Mouse (Mus musculus) CH12.LX (cell line): ENCODE measurements around the gene Sestd1.

ENCODE experiments used
- CTCF ChIP-seq, 2 experiments: IDR thresholded peaks in 1 of 2; conservative IDR thresholded peaks in 1 of 2; 2 replicates each; pipeline ENCODE4 v1.5.1; 2011 to 2012; ENCODE audit warnings: low read depth in 2 of 2, low read length in 2 of 2, improper control_type of control experiment in 1 of 2, inconsistent platforms in 1 of 2, mild to moderate bottlenecking in 1 of 2, moderate library complexity in 1 of 2
- MYC ChIP-seq: IDR thresholded peaks from 2 replicates; pipeline ENCODE4 v1.6.1; 2011; ENCODE audit warnings: low read depth, mild to moderate bottlenecking, improper control_type of control experiment, low read length

DNA sequence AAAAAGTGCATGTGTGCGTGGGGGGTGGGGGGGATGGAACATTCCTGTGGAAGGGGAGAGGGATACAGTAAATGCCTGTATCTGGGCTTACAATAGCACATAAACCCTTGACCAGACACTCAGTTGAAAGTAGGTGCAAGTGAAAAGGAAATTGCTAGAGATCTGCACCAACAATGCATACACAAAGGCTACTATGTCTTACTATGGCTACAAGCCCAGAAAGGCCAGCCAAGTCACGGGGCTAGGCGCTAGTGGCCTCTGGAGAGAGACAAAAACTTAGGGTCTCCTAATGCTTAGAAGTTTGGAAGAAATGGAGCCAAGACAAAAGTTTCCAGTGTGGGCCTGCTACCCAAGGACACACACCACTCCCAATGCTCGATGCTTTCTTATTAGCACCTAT, 44.5 kb downstream of the Sestd1 start:
- TF ChIP-seq CTCF (conservative IDR thresholded peaks at IDR 0.05 in 1 of 2, IDR thresholded peaks at IDR 0.05 in 1 of 2; ENCODE audit: low read depth in 2 of 2, low read length in 2 of 2) (no peak), MYC (no peak)
